Mouse (Mus musculus) bone marrow, adult 2 months (tissue): ENCODE data around the gene Gm49601.

ENCODE experiments used
- CTCF ChIP-seq: fragments of 200-500 bp; IDR thresholded peaks from 2 replicates; pipeline ENCODE4 v1.5.1; 2011; ENCODE audit warnings: low read length, control low read depth; ENCODE audit not compliant: control insufficient read depth, insufficient read depth
- POLR2A ChIP-seq: fragments of 200-500 bp; IDR thresholded peaks from 2 replicates; pipeline ENCODE4 v1.6.1; 2011; ENCODE audit warnings: low read depth, mild to moderate bottlenecking, control low read depth, low read length, borderline replicate concordance; ENCODE audit not compliant: control insufficient read depth

- TF ChIP-seq POLR2A (no peak), CTCF (no peak)
These were observed 7.1 kb upstream of the Gm49601 start for GRCm38 (mm10) chr16:18633333-18633732.
